8 mouse cellular contexts compared by ENCODE assay signal in the genomic region with DNA sequence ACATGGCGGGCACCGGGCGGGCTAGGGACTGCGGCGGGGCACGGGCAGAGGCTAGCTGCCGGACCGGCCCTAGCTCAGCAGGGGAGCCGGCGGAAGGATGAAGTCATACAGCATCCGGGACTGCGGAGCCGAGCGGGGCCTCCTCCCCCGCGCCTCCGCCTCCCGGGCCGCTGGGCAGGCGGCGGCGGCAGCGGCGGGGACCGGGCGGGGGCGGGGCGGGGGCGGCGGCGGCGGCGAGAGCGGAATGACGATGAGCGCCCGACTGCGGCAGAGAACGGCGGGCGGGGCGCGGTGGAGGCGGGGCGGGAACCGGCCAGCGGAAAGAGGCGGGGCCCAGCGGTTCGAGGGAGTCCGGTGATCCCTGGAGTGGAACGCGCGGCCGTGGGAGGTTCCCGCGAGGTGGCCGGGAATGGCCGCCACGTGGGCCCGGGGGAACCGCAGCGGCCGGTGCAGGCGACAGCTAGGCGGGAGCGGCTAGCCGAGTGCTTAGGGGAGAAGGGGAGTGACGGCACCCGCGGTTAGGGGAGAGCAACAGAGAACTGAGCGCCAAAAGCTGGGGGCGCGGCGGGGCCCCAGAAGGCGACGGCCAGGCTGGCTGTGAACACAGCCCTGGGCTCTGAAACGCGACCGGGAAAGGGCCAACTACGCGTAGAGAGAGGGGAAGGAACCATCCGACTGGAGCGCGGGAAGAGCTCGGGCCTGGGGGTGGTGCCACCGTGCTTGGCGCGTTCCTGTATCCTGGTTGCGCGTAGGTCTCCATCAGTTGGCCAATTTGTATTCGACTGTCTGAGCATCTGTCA. TPM values are rescaled to one million over a fixed set of nuclear protein-coding genes. Genes with fewer than 3 reads are reported as not detected.
DNase-seq lines count a peak whose midpoint lies in the region; ATAC-seq and TF ChIP-seq lines count a peak whose summit lies in the region.

A gene (minus strand): TSS at position 97 of the 800 bp plus-strand sequence.

- under 1% methylated on average over 75 of the region's 92 CpGs for WGBS in heart, adult 2 months
- 0% methylated on average over 90 of the region's 92 CpGs for WGBS in midbrain, embryonic 15.5 days
- under 1% methylated on average over 82 of the region's 92 CpGs for WGBS in stomach, embryonic 14.5 days

- DNase-seq in B cell, adult 2 months = peak; percentile 25 to 38
- DNase-seq in adrenal gland, adult 2 months = peak; percentile 91
- peak; percentile 77 for DNase-seq in embryo, embryonic 11 days
- peak; percentile 82 to 84 for DNase-seq in heart, adult 2 months
- DNase-seq in kidney, adult 11 months = peak; percentile 66
- peak; percentile 79 for DNase-seq in liver

- H3K27me3 ChIP-seq in heart, adult 2 months (ENCODE audit: control insufficient read depth, insufficient read depth, low read length) = no peaks in the 10 kb centered on the region
- no peaks in the 10 kb centered on the region for H3K27me3 ChIP-seq in midbrain, embryonic 15.5 days (replicated peaks)
- H3K27me3 ChIP-seq in stomach, embryonic 14.5 days (ENCODE audit: control insufficient read depth, insufficient read depth, low read length) = peaks cover 12% of the 10 kb centered on the region

- no peaks in the 10 kb centered on the region for H3K9me3 ChIP-seq in midbrain, embryonic 15.5 days
- H3K9me3 ChIP-seq in stomach, embryonic 14.5 days (ENCODE audit: control insufficient read depth, low read depth, low read length) = no peaks in the 10 kb centered on the region

- no peak for TF ChIP-seq CTCF in heart, adult 2 months (IDR thresholded peaks at IDR 0.05)

- H3K79me2 ChIP-seq in heart, adult 2 months (replicated peaks; ENCODE audit: control insufficient read depth, insufficient read depth, low read length) = no peaks in the 10 kb centered on the region

- intact Hi-C loops in heart, adult 2 months (cut with DNase I) = no loop called here

- peak within 1 kb of the TSS; percentile 72 for H3K9ac ChIP-seq in heart, adult 2 months (ENCODE audit: low read depth, low read length)
- H3K9ac ChIP-seq in midbrain, embryonic 15.5 days = peak within 1 kb of the TSS; percentile 87
- H3K9ac ChIP-seq in stomach, embryonic 14.5 days (replicated peaks; ENCODE audit: low read depth, low read length) = peak within 1 kb of the TSS; percentile 53

- H3K4me1 ChIP-seq in heart, adult 2 months (ENCODE audit: control insufficient read depth, insufficient read depth, low read length) = peaks cover 1% of the 10 kb centered on the region; the same call in 1 of the 2 replicates
- H3K4me1 ChIP-seq in midbrain, embryonic 15.5 days = peaks cover 28% of the 10 kb centered on the region
- H3K4me1 ChIP-seq in stomach, embryonic 14.5 days (ENCODE audit: control insufficient read depth, insufficient read depth, low read length) = peaks cover 8% of the 10 kb centered on the region; the same call in 1 of the 2 replicates

- H3K36me3 ChIP-seq in heart, adult 2 months (ENCODE audit: control insufficient read depth, insufficient read depth, low read length) = no peaks in the 10 kb centered on the region
- H3K36me3 ChIP-seq in midbrain, embryonic 15.5 days (replicated peaks) = peaks cover 3% of the 10 kb centered on the region; the same call in 1 of the 2 replicates
- H3K36me3 ChIP-seq in stomach, embryonic 14.5 days (ENCODE audit: control insufficient read depth, insufficient read depth, low read length) = no peaks in the 10 kb centered on the region

- TF ChIP-seq POLR2A in heart, adult 2 months (IDR thresholded peaks at IDR 0.05; ENCODE audit: insufficient read depth, low read depth, low read length) = no peak

- H3K27ac ChIP-seq in heart, adult 2 months = no peak within 1 kb of the TSS
- peak within 1 kb of the TSS; percentile 93 for H3K27ac ChIP-seq in midbrain, embryonic 15.5 days
- H3K27ac ChIP-seq in stomach, embryonic 14.5 days (ENCODE audit: low read length) = peak within 1 kb of the TSS; percentile 52; the same call in 1 of the 2 replicates

- peak; percentile 59 for ATAC-seq in midbrain, embryonic 15.5 days (replicated peaks)
- peak; percentile 44 for ATAC-seq in stomach, embryonic 14.5 days (ENCODE audit: insufficient number of reproducible peaks, insufficient read depth, low FRiP score, low read depth)

- H3K4me2 ChIP-seq in midbrain, embryonic 15.5 days = peak within 1 kb of the TSS; percentile 93
- peak within 1 kb of the TSS; percentile 98 for H3K4me2 ChIP-seq in stomach, embryonic 14.5 days (replicated peaks; ENCODE audit: low read depth, low read length)

- TF ChIP-seq EP300 in heart, adult 2 months (IDR thresholded peaks at IDR 0.05; ENCODE audit: insufficient read depth, low read depth, low read length) = no peak

- peak within 1 kb of the TSS; percentile 56 for H3K4me3 ChIP-seq in heart, adult 2 months
- peak within 1 kb of the TSS; percentile 95 for H3K4me3 ChIP-seq in midbrain, embryonic 15.5 days
- H3K4me3 ChIP-seq in stomach, embryonic 14.5 days (ENCODE audit: low read depth, low read length) = peak within 1 kb of the TSS; percentile 65

RNA-seq across cellular contexts. Expression of the gene that starts here (rescaled TPM):
- 10 to 100 TPM; 36.8 to 56.4 TPM for total RNA-seq in adrenal gland, adult 2 months (2021)
- polyA plus RNA-seq in adrenal gland, adult 2 months (2012; rRNA removed) = 33.3 and 42.3 TPM in 2 replicates
- total RNA-seq in heart, adult 2 months (2021) = 1 to 10 TPM; 1.2 to 1.4 TPM
- polyA plus RNA-seq in heart, adult 2 months (2012; rRNA removed) = 1.2 and 1.4 TPM in 2 replicates
- polyA plus RNA-seq in midbrain, embryonic 15.5 days (2015; fragmentation: Nextera tagmentation; extraction: Ambion mirVana) = 33.5 and 35.8 TPM in 2 replicates
- 1.8 and 2.1 TPM in 2 replicates for polyA plus RNA-seq in stomach, embryonic 14.5 days (2014; fragmentation: Nextera tagmentation; extraction: Ambion mirVana)

Comparison
In these comparisons a context has a peak if more than half of its experiments do, and no peak if none do; other contexts are left out.
1. RNA of the gene that starts here (total RNA-seq): 36.8 to 56.4 TPM in adrenal gland, adult 2 months; 1.2 to 1.4 TPM in heart, adult 2 months; every median in the first group is over 10 times any median in the second.
2. RNA of the gene that starts here (polyA plus RNA-seq): 33.5 to 35.8 TPM in midbrain, embryonic 15.5 days and 33.3 to 42.3 TPM in adrenal gland, adult 2 months; 1.8 to 2.1 TPM in stomach, embryonic 14.5 days and 1.2 to 1.4 TPM in heart, adult 2 months; every median in the first group is over 10 times any median in the second.
3. DNase-seq: peak in every context shown above with its lines; median percentile 91 in adrenal gland, adult 2 months; 83 in heart, adult 2 months; 79 in liver; 77 in embryo, embryonic 11 days; 66 in kidney, adult 11 months; 32 in B cell, adult 2 months.
4. Peak in every context shown above with its lines, with median percentiles within 50 percentile points of each other: H3K4me3 ChIP-seq and H3K9ac ChIP-seq.